Mouse (Mus musculus): ENCODE results near the gene Dnajb12. TPM values are rescaled to one million over a fixed set of nuclear protein-coding genes. Genes with fewer than 3 reads are reported as not detected.

The Dnajb12 gene
- polyA plus RNA-seq, 1 experiment from 2014 or later: 27.4 TPM

DNA sequence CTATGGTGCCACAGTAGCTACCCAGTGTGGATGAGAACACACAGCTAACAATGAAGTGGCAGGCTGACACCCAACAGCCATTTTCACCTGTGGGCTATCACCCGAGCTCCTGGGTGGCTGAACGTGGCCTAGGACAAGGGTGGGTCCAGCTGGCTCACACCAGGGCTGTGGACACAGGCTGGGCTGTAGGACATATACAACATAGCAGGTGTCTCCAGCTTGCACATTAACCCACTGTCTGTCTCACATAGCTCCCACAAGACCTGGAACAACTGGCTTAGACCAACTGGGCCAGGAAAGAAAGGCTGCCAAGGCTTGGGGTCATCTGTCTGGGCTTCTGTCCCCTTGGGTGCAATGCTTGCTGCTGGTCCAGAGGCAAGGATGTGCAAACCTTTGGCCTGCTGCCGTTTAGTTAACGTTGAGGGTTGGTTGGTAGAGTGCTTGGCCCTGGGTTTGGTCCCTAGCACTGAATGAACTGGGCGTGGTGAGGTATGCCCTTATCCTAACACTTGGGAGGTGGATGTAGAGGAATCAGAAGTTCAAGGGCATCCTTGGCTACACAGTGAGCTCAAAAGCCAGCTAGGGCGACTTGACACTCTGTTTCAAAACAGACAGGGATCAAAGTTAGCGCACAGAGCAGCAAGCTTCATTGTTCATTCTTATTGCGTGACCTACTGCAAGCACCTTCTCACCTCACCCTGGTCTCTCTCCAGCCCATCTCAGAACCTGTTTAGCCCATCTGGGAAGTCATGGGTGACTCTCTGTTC lies 36.0 kb downstream of the Dnajb12 start:
- no peak for ATAC-seq
- 83% methylated on average over 8 of the region's 8 CpGs for WGBS
- H3K27me3 ChIP-seq (replicated peaks; ENCODE audit: control insufficient read depth, insufficient read depth, low read length): no peaks in the 10 kb centered on the region
- no peak overlapping the region for H3K4me3 ChIP-seq (ENCODE audit: low read depth, low read length)
- H3K4me1 ChIP-seq (replicated peaks; ENCODE audit: control insufficient read depth, insufficient read depth, low read length): peaks cover 21% of the 10 kb centered on the region
- no peak overlapping the region for H3K4me2 ChIP-seq (replicated peaks; ENCODE audit: low read depth)
- TF ChIP-seq CTCF (IDR thresholded peaks at IDR 0.05; ENCODE audit: low read depth): no peak
- no peaks in the 10 kb centered on the region for H3K9me3 ChIP-seq (ENCODE audit: control insufficient read depth)
- no peak overlapping the region for H3K27ac ChIP-seq (ENCODE audit: low read depth, low read length)
- no peaks in the 10 kb centered on the region for H3K36me3 ChIP-seq (ENCODE audit: control insufficient read depth, insufficient read depth)
- H3K9ac ChIP-seq (ENCODE audit: low read depth, low read length): no peak overlapping the region

GRCm38 (mm10) chr10:59916159-59916558 lies 36.8 kb downstream of the Dnajb12 start:
- no peak for ATAC-seq
- no peaks in the 10 kb centered on the region for H3K9me3 ChIP-seq (ENCODE audit: control insufficient read depth)
- no peaks in the 10 kb centered on the region for H3K27me3 ChIP-seq (replicated peaks; ENCODE audit: control insufficient read depth, insufficient read depth, low read length)
- H3K9ac ChIP-seq (ENCODE audit: low read depth, low read length): peak overlapping the region; percentile 18; the same call in 1 of the 2 replicates
- H3K4me2 ChIP-seq (replicated peaks; ENCODE audit: low read depth): peak overlapping the region; percentile 59
- no peak overlapping the region for H3K4me3 ChIP-seq (ENCODE audit: low read depth, low read length)
- no peaks in the 10 kb centered on the region for H3K36me3 ChIP-seq (ENCODE audit: control insufficient read depth, insufficient read depth)
- 13% methylated on average over 4 of the region's 4 CpGs for WGBS
- TF ChIP-seq CTCF (IDR thresholded peaks at IDR 0.05; ENCODE audit: low read depth): peak; percentile 40
- H3K27ac ChIP-seq (ENCODE audit: low read depth, low read length): peak overlapping the region; percentile 52
- peaks cover 18% of the 10 kb centered on the region for H3K4me1 ChIP-seq (replicated peaks; ENCODE audit: control insufficient read depth, insufficient read depth, low read length)

DNA sequence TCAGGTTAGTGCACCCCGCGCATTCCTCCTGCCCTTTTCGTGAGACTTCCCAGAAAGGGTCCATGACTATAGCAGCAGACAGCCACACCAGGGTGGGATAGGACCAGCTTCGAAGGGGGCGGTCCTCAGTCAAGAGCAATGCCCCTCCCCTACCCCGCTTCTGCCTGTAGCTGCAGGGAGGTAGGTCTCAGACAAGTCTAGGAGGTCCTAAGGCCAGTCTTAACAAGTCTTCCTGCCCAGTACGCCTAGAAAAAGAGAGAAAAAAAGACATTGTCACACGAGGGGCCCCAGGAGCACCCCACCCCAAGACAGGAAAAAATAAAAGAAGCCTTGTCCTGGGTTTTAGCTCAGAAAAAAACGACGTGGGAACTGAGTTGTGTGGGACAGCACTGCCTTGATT lies 37.3 kb downstream of the Dnajb12 start:
- no peaks in the 10 kb centered on the region for H3K9me3 ChIP-seq (ENCODE audit: control insufficient read depth)
- peak overlapping the region; percentile 59 for H3K4me2 ChIP-seq (replicated peaks; ENCODE audit: low read depth)
- no peak overlapping the region for H3K4me3 ChIP-seq (ENCODE audit: low read depth, low read length)
- no peak; the same call in 1 of the 2 replicates for ATAC-seq
- WGBS: 4% methylated on average over 10 of the region's 10 CpGs
- H3K9ac ChIP-seq (ENCODE audit: low read depth, low read length): peak overlapping the region; percentile 18; the same call in 1 of the 2 replicates
- H3K27ac ChIP-seq (ENCODE audit: low read depth, low read length): peak overlapping the region; percentile 52
- peaks cover 16% of the 10 kb centered on the region for H3K4me1 ChIP-seq (replicated peaks; ENCODE audit: control insufficient read depth, insufficient read depth, low read length)
- H3K36me3 ChIP-seq (ENCODE audit: control insufficient read depth, insufficient read depth): no peaks in the 10 kb centered on the region
- no peak for TF ChIP-seq CTCF (IDR thresholded peaks at IDR 0.05; ENCODE audit: low read depth)
- H3K27me3 ChIP-seq (replicated peaks; ENCODE audit: control insufficient read depth, insufficient read depth, low read length): no peaks in the 10 kb centered on the region

- WGBS: 95% methylated on average over 4 of the region's 4 CpGs
- H3K9ac ChIP-seq (ENCODE audit: low read depth, low read length): no peak overlapping the region
- TF ChIP-seq CTCF (IDR thresholded peaks at IDR 0.05; ENCODE audit: low read depth): no peak
- no peak overlapping the region for H3K27ac ChIP-seq (ENCODE audit: low read depth, low read length)
- H3K9me3 ChIP-seq (ENCODE audit: control insufficient read depth): no peaks in the 10 kb centered on the region
- peaks cover 14% of the 10 kb centered on the region for H3K4me1 ChIP-seq (replicated peaks; ENCODE audit: control insufficient read depth, insufficient read depth, low read length)
- H3K4me3 ChIP-seq (ENCODE audit: low read depth, low read length): no peak overlapping the region
- ATAC-seq: no peak
- no peaks in the 10 kb centered on the region for H3K36me3 ChIP-seq (ENCODE audit: control insufficient read depth, insufficient read depth)
- H3K27me3 ChIP-seq (replicated peaks; ENCODE audit: control insufficient read depth, insufficient read depth, low read length): no peaks in the 10 kb centered on the region
- H3K4me2 ChIP-seq (replicated peaks; ENCODE audit: low read depth): no peak overlapping the region
These were observed 38.8 kb downstream of the Dnajb12 start for GRCm38 (mm10) chr10:59918111-59918510.

- H3K36me3 ChIP-seq (ENCODE audit: control insufficient read depth, insufficient read depth): no peaks in the 10 kb centered on the region
- peak; percentile 58 for ATAC-seq
- peaks cover 14% of the 10 kb centered on the region for H3K4me1 ChIP-seq (replicated peaks; ENCODE audit: control insufficient read depth, insufficient read depth, low read length)
- TF ChIP-seq CTCF (IDR thresholded peaks at IDR 0.05; ENCODE audit: low read depth): no peak
- H3K4me2 ChIP-seq (replicated peaks; ENCODE audit: low read depth): no peak overlapping the region; the same call in 1 of the 2 replicates
- peak overlapping the region; percentile 84 for H3K27ac ChIP-seq (ENCODE audit: low read depth, low read length)
- H3K4me3 ChIP-seq (ENCODE audit: low read depth, low read length): no peak overlapping the region
- WGBS: 28% methylated on average over 15 of the region's 15 CpGs
- H3K27me3 ChIP-seq (replicated peaks; ENCODE audit: control insufficient read depth, insufficient read depth, low read length): no peaks in the 10 kb centered on the region
- H3K9ac ChIP-seq (ENCODE audit: low read depth, low read length): no peak overlapping the region; the same call in 1 of the 2 replicates
- H3K9me3 ChIP-seq (ENCODE audit: control insufficient read depth): no peaks in the 10 kb centered on the region
These were observed 40.3 kb downstream of the Dnajb12 start for GRCm38 (mm10) chr10:59919494-59920181.

GRCm38 (mm10) chr10:59920485-59920809 lies 41.1 kb downstream of the Dnajb12 start:
- 0 out of 2 replicates have a peak overlapping the region, but pooled peaks have one; percentile 22 for H3K9ac ChIP-seq (ENCODE audit: low read depth, low read length)
- 36% methylated on average over 7 of the region's 7 CpGs for WGBS
- H3K27me3 ChIP-seq (replicated peaks; ENCODE audit: control insufficient read depth, insufficient read depth, low read length): no peaks in the 10 kb centered on the region
- H3K27ac ChIP-seq (ENCODE audit: low read depth, low read length): peak overlapping the region; percentile 84
- no peak for ATAC-seq
- H3K4me2 ChIP-seq (replicated peaks; ENCODE audit: low read depth): peak overlapping the region; percentile 61
- H3K36me3 ChIP-seq (ENCODE audit: control insufficient read depth, insufficient read depth): no peaks in the 10 kb centered on the region
- H3K4me3 ChIP-seq (ENCODE audit: low read depth, low read length): peak overlapping the region; percentile 22
- H3K9me3 ChIP-seq (ENCODE audit: control insufficient read depth): no peaks in the 10 kb centered on the region
- TF ChIP-seq CTCF (IDR thresholded peaks at IDR 0.05; ENCODE audit: low read depth): no peak
- peaks cover 14% of the 10 kb centered on the region for H3K4me1 ChIP-seq (replicated peaks; ENCODE audit: control insufficient read depth, insufficient read depth, low read length)
